Mouse (Mus musculus): ENCODE results near the gene Actl7a. TPM values are rescaled to one million over a fixed set of nuclear protein-coding genes. Genes with fewer than 3 reads are reported as not detected.

The Actl7a gene
- polyA plus RNA-seq, 1 experiment = not detected

DNA sequence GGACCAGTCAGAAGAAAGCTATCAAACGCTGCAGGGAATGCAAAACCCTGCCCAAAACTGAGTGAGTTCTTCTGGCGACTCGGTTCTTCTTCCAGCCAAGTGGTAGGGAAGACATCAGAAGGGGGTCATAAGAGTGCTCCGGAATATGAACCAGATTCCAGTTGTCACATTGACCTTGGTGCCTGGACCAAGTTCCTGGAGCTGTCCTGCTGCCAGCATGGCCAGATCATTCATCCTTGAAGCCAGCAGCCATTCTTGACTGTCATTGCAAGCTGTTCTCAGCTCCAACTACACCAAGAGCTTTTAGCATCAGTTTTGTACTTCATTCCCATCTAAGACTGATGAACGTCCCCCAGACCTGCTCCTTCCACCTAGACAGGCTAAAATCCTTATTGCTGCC is 26.4 kb upstream of the Actl7a start:
- Histone ChIP-seq H3K4me2 (ENCODE audit: low read depth) (no peak overlapping the region), H3ac (ENCODE audit: control insufficient read depth, insufficient read length) (no peak overlapping the region)

DNA sequence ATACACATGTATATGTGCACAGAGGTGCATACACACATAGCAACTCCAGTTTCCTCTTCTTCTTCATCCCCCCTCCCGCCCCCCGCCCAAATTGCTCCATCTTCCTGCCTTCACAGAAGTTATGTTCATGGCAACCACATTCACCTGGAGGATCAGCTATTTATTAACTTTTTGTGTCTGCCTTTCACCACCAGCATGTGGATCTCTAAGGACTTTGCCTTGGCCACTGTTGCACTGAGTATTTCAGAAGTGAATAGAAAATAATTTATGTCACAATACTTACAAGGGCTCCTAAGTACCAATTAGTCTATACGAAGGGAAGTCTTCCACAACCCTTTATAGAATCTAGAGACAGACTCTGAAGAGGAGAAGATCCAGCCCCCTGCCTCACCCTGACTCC is 25.3 kb upstream of the Actl7a start:
- no peaks in the 10 kb centered on the region for H3K36me3 ChIP-seq (ENCODE audit: control insufficient read depth, insufficient read depth)
- H3K4me3 ChIP-seq = no peak overlapping the region
- no peak for TF ChIP-seq POLR2AphosphoS2 (IDR thresholded peaks at IDR 0.05; ENCODE audit: insufficient read length, low read depth)
- TF ChIP-seq POLR2A (IDR thresholded peaks at IDR 0.05; ENCODE audit: insufficient read length, low read depth) = no peak
- no peak for TF ChIP-seq MYOG (IDR thresholded peaks at IDR 0.05; ENCODE audit: control insufficient read depth in 1 of 3, insufficient read depth in 1 of 3, insufficient read length in 2 of 3, low read depth in 2 of 3)
- TF ChIP-seq TCF12 (IDR thresholded peaks at IDR 0.05; ENCODE audit: insufficient read depth, poor library complexity, severe bottlenecking) = no peak
- no peak for TF ChIP-seq CEBPB (IDR thresholded peaks at IDR 0.05; ENCODE audit: insufficient read depth, poor library complexity, severe bottlenecking)
- no peak for TF ChIP-seq TCF3 (IDR thresholded peaks at IDR 0.05; ENCODE audit: insufficient read length, low read depth)
- no peak for TF ChIP-seq SRF (IDR thresholded peaks at IDR 0.05; ENCODE audit: control insufficient read depth, insufficient read length, low read depth)
- no peak for TF ChIP-seq MYOD1 (IDR thresholded peaks at IDR 0.05; ENCODE audit: control insufficient read depth in 1 of 3, insufficient read length in 2 of 3, low read depth in 2 of 3)
- no peak for TF ChIP-seq MAX (IDR thresholded peaks at IDR 0.05; ENCODE audit: low read depth)
- H3K79me2 ChIP-seq (ENCODE audit: control insufficient read depth, insufficient read depth) = no peaks in the 10 kb centered on the region
- H3ac ChIP-seq (ENCODE audit: control insufficient read depth, insufficient read length) = no peak overlapping the region
- H3K27me3 ChIP-seq (ENCODE audit: control insufficient read depth, insufficient read depth, insufficient read length) = no peaks in the 10 kb centered on the region
- H3K4me2 ChIP-seq (ENCODE audit: low read depth) = no peak overlapping the region

More for the DNA sequence above, 26.4 kb upstream of the Actl7a start:
- Histone ChIP-seq H3K79me2 (ENCODE audit: control insufficient read depth, insufficient read depth) (no peaks in the 10 kb centered on the region), H3K27me3 (ENCODE audit: control insufficient read depth, insufficient read depth, insufficient read length) (no peaks in the 10 kb centered on the region), H3K4me3 (no peak overlapping the region), H3K36me3 (ENCODE audit: control insufficient read depth, insufficient read depth) (no peaks in the 10 kb centered on the region)
- TF ChIP-seq MYOD1 (IDR thresholded peaks at IDR 0.05; ENCODE audit: control insufficient read depth in 1 of 3, insufficient read length in 2 of 3, low read depth in 2 of 3) (no peak), MAX (IDR thresholded peaks at IDR 0.05; ENCODE audit: low read depth) (no peak), E2F4 (IDR thresholded peaks at IDR 0.05; ENCODE audit: insufficient read depth) (no peak), TCF3 (IDR thresholded peaks at IDR 0.05; ENCODE audit: insufficient read length, low read depth) (no peak), POLR2A (IDR thresholded peaks at IDR 0.05; ENCODE audit: insufficient read length, low read depth) (no peak), REST (IDR thresholded peaks at IDR 0.05; ENCODE audit: insufficient read depth, insufficient read length) (no peak), SRF (IDR thresholded peaks at IDR 0.05; ENCODE audit: control insufficient read depth, insufficient read length, low read depth) (no peak), USF1 (IDR thresholded peaks at IDR 0.05; ENCODE audit: low read depth) (no peak), POLR2AphosphoS2 (IDR thresholded peaks at IDR 0.05; ENCODE audit: insufficient read length, low read depth) (no peak), MYOG (IDR thresholded peaks at IDR 0.05; ENCODE audit: control insufficient read depth in 1 of 3, insufficient read depth in 1 of 3, insufficient read length in 2 of 3, low read depth in 2 of 3) (no peak)

DNA sequence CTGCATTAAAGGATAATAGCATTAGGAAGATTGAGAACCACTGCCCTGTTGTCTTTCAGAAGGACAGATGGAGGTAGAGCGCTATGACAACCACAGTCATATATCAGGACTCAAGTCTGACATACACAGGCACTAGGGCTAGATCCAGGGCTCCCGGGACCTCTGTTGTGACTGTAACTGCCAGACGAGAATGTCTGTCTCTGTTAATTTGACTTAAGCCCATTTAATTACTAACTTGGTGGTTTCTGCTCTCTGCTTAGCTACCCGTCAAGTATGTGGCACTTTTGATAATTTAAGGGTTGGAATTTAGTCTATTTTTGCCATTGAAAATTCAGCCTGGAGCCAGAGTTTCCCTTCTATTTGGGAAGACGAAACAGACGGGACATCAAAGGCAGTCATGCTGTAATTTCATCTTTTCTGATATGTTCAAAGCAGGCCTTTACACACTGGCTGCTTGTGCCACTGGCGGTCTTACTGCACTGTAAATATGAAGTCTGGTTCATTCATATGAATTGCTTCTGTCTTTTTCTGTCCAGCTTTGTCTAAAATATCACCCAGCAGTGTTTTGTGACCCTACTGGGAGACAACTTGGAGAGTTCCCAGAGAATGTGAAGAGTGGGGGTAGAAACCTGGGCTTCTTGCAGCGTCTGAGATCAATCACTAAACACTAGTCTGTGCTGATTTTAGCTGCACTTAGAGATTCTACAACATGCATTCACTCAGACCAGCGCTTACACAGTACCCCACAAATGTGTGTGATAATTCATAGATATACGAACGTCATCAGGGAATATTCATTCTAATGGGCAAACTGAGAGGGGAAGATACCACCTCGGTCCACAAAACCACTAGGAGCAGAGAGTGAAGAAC is 24.4 kb upstream of the Actl7a start:
- H3K79me2 ChIP-seq (ENCODE audit: control insufficient read depth, insufficient read depth) = no peaks in the 10 kb centered on the region
- no peak overlapping the region for H3K4me3 ChIP-seq
- no peaks in the 10 kb centered on the region for H3K27me3 ChIP-seq (ENCODE audit: control insufficient read depth, insufficient read depth, insufficient read length)
- no peak overlapping the region for H3ac ChIP-seq (ENCODE audit: control insufficient read depth, insufficient read length)
- H3K4me2 ChIP-seq (ENCODE audit: low read depth) = no peak overlapping the region
- TF ChIP-seq POLR2AphosphoS2 (IDR thresholded peaks at IDR 0.05; ENCODE audit: insufficient read length, low read depth) = no peak
- no peaks in the 10 kb centered on the region for H3K36me3 ChIP-seq (ENCODE audit: control insufficient read depth, insufficient read depth)

DNA sequence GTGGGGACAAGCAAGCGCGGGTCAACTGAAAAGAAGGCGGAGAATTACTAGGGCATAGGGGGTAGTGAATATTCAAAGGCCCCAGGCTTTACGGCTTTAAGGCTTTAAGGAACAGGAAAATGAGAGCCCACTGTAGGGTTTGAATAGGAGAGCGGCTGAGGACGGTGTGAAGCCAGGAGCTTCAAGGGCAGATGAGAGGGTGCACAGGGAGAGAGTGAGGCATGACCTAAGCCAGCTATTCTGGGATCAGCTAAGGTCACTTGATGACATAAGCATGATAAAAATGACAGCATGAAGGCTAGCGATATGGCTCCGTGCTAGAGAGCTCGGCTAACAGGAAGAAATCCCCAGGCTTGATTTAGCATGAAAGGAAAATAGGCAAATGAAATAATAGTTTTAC is 23.8 kb upstream of the Actl7a start:
- TF ChIP-seq CEBPB (IDR thresholded peaks at IDR 0.05; ENCODE audit: insufficient read depth, poor library complexity, severe bottlenecking) = no peak
- no peak for TF ChIP-seq POLR2A (IDR thresholded peaks at IDR 0.05; ENCODE audit: insufficient read length, low read depth)
- H3K27me3 ChIP-seq (ENCODE audit: control insufficient read depth, insufficient read depth, insufficient read length) = no peaks in the 10 kb centered on the region
- no peak overlapping the region for H3ac ChIP-seq (ENCODE audit: control insufficient read depth, insufficient read length)
- no peaks in the 10 kb centered on the region for H3K79me2 ChIP-seq (ENCODE audit: control insufficient read depth, insufficient read depth)
- H3K36me3 ChIP-seq (ENCODE audit: control insufficient read depth, insufficient read depth) = no peaks in the 10 kb centered on the region
- H3K4me2 ChIP-seq (ENCODE audit: low read depth) = no peak overlapping the region
- no peak overlapping the region for H3K4me3 ChIP-seq

DNA sequence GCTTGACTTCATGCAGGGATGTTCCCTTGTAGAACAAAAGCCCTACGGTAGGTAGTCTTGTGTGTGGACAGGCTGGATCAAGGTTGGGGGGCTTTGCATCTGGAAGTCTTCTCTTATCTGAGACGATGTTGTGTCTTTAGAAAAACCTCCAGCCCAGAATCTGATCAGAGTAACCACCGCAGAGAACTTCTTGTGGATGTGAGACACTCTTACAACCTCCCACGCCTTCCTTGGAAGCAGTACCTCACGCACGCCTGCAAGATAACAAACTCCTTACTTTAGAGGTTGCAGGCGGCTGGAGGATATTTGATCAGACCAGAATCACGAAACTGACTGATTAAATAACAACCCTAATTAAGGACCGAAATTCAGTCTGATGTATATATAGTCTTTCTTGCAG is 22.8 kb upstream of the Actl7a start:
- no peak for TF ChIP-seq MYOG (IDR thresholded peaks at IDR 0.05; ENCODE audit: control insufficient read depth in 1 of 3, insufficient read depth in 1 of 3, insufficient read length in 2 of 3, low read depth in 2 of 3)
- no peak for TF ChIP-seq REST (IDR thresholded peaks at IDR 0.05; ENCODE audit: insufficient read depth, insufficient read length)
- TF ChIP-seq USF1 (IDR thresholded peaks at IDR 0.05; ENCODE audit: low read depth) = no peak
- TF ChIP-seq E2F4 (IDR thresholded peaks at IDR 0.05; ENCODE audit: insufficient read depth) = no peak
- TF ChIP-seq CEBPB (IDR thresholded peaks at IDR 0.05; ENCODE audit: insufficient read depth, poor library complexity, severe bottlenecking) = no peak
- no peak for TF ChIP-seq TCF3 (IDR thresholded peaks at IDR 0.05; ENCODE audit: insufficient read length, low read depth)
- no peak for TF ChIP-seq SRF (IDR thresholded peaks at IDR 0.05; ENCODE audit: control insufficient read depth, insufficient read length, low read depth)
- no peak for TF ChIP-seq MYOD1 (IDR thresholded peaks at IDR 0.05; ENCODE audit: control insufficient read depth in 1 of 3, insufficient read length in 2 of 3, low read depth in 2 of 3)
- TF ChIP-seq POLR2AphosphoS2 (IDR thresholded peaks at IDR 0.05; ENCODE audit: insufficient read length, low read depth) = no peak
- no peak for TF ChIP-seq MAX (IDR thresholded peaks at IDR 0.05; ENCODE audit: low read depth)
- TF ChIP-seq TCF12 (IDR thresholded peaks at IDR 0.05; ENCODE audit: insufficient read depth, poor library complexity, severe bottlenecking) = no peak
- TF ChIP-seq POLR2A (IDR thresholded peaks at IDR 0.05; ENCODE audit: insufficient read length, low read depth) = no peak
- Histone ChIP-seq H3K4me2 (ENCODE audit: low read depth) (no peak overlapping the region), H3K79me2 (ENCODE audit: control insufficient read depth, insufficient read depth) (no peaks in the 10 kb centered on the region)

More for the DNA sequence above, 22.8 kb upstream of the Actl7a start:
- Histone ChIP-seq H3ac (ENCODE audit: control insufficient read depth, insufficient read length) (no peak overlapping the region), H3K36me3 (ENCODE audit: control insufficient read depth, insufficient read depth) (no peaks in the 10 kb centered on the region), H3K27me3 (ENCODE audit: control insufficient read depth, insufficient read depth, insufficient read length) (no peaks in the 10 kb centered on the region), H3K4me3 (no peak overlapping the region)
